Mouse (Mus musculus): ENCODE measurements around the gene Pxt1.

GRCm38 (mm10) chr17:28991286-28991685 lies 47.6 kb upstream of the Pxt1 start:
- TF ChIP-seq CTCF (IDR thresholded peaks at IDR 0.05; ENCODE audit: control insufficient read depth, insufficient read depth, insufficient replicate concordance, low read depth, low read length) (no peak), POLR2A (IDR thresholded peaks at IDR 0.05; ENCODE audit: control insufficient read depth, low read depth, low read length) (no peak)
